Mouse (Mus musculus): ENCODE measurements around the gene Tprkb. TPM values are rescaled to one million over a fixed set of nuclear protein-coding genes. Genes with fewer than 3 reads are reported as not detected.
"Not testable (repeated sequence)": the region's sequence is repeated elsewhere in the genome, so short reads cannot be mapped to it uniquely, and the experiment has no call there.

Tprkb gene
- polyA plus RNA-seq (2012; ENCODE audit: insufficient read depth, insufficient read length, missing spikeins): 10.1 and 19.7 TPM in 2 replicates

DNA sequence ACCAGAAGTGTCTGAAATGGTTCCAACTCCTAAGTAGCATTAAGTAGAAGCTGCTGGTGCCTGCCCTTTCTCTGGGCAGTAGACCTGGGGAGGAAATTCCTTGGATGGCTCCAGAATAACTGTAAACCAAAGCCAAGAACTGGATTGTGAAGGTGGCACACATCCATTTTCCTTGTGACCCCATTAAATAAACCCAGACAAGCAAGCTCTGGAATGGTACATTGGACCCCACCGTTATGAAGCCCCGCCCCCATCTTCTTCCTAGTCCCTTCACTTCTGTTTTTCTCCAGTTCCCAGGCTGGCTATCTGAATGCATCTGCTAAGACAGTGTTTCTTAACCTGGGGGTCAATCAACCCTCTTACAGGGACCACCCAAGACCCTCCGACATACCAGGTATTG is at the start of gene Tprkb:
Gene Tprkb, plus strand, starts transcription at position 279 of the 400 bp plus-strand sequence.
- Histone ChIP-seq H3K4me3 (ENCODE audit: insufficient read depth, low read depth, low read length) (no peak within 1 kb of the TSS), H3K4me1 (ENCODE audit: control insufficient read depth, insufficient read depth, insufficient read length, low read length) (no peaks in the 10 kb centered on the region), H3K27ac (replicated peaks; ENCODE audit: low read depth, low read length) (no peak within 1 kb of the TSS)

DNA sequence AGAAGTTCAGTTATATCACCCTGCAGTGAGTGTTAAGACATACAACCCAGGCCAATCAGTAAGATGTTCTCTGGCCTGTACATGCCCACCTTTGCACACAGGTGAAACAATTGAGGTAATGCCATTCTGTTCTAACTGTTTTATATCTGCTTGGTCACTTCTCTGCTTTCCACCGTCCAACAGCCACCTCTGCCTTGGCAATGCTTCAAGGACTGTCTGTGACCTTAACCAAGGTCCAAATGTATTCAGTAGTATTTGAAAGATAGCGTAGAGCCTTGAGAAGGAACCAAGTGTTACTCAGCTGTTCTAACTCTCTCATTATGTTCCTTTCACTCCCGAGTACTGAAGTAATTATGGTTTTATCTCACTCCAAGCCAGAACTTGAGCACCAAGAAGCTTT is 49.1 kb upstream of the Tprkb start:
- H3K4me3 ChIP-seq (ENCODE audit: insufficient read depth, low read depth, low read length): no peak overlapping the region
- H3K27ac ChIP-seq (replicated peaks; ENCODE audit: low read depth, low read length): no peak overlapping the region
- no peaks in the 10 kb centered on the region for H3K4me1 ChIP-seq (ENCODE audit: control insufficient read depth, insufficient read depth, insufficient read length, low read length)

DNA sequence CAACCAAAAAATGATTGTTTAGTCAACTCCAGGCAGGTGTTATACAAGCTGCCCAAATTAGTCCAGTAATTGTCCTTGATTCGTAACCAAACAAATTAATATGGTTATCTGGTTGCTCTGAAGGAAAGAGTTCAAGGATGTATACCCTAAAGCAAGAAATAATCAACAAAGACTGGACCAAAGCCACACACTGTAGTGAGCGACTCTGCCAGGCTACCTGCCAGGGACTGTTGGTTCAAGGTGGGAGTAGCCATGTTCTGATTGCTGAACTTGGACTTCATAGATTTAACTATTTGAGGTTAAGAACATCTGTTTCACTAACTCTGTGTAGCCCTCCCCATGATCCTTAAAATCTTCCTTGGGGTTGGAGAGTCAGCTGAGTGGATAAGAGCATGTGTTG is 48.5 kb upstream of the Tprkb start:
- H3K27ac ChIP-seq (replicated peaks; ENCODE audit: low read depth, low read length): no peak overlapping the region
- no peak overlapping the region for H3K4me3 ChIP-seq (ENCODE audit: insufficient read depth, low read depth, low read length)
- H3K4me1 ChIP-seq (ENCODE audit: control insufficient read depth, insufficient read depth, insufficient read length, low read length): no peaks in the 10 kb centered on the region

DNA sequence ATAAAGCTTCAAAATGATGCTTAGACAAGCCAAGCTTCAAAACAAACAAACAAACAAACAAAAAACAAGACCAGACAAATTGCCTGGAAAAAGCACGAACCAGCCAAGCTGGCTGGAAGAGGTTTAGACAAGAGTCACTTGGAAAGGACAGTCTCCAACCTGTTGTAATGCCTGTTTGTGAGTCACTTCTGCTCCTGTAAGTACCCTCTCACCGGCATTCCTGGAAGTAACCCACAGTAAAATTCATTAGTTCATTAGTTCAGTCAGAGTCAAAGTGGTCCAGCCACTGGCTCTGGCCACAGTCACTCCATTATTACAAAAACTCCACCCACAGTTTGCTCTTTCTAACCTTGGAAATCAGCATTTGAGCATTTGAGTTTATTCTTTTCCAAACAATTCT is 47.8 kb upstream of the Tprkb start:
- Histone ChIP-seq H3K4me3 (ENCODE audit: insufficient read depth, low read depth, low read length) (no peak overlapping the region), H3K4me1 (ENCODE audit: control insufficient read depth, insufficient read depth, insufficient read length, low read length) (no peaks in the 10 kb centered on the region), H3K27ac (replicated peaks; ENCODE audit: low read depth, low read length) (no peak overlapping the region)

DNA sequence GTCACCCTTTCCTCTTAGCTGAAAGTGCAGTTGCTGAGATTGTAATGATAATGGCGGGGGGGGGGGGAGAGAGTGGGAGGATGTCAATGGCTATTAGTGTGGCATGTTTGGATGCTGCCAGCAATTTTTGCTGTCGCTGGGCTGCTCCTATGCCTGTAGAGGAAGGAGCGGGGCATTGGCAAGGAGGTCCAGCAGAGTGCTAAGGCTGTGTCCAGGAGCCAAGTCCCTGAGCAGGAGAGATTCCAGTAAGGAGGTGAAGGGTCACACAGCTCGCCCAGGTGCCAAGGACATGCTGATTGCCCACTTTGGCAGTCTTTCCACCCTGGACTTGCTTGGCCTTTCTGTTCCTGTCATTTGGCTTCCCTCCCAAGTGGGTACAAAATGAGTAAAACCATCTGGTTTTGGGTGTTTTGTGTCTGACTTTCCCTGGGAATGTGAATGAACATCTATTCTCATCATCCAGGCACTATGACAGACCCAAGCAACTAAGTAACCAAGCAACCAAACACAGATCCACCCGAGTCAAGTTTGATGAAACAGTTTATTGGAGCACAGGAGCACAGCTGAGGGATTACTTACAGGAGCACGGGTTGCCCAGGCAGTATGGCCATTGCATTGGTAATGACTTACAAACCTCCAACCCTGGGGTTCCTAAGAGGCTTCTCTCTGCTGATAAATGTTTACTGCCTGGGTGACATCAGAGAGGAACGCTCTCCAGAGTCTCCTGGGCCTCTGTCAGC is 46.6 kb upstream of the Tprkb start:
- H3K4me1 ChIP-seq (ENCODE audit: control insufficient read depth, insufficient read depth, insufficient read length, low read length); H3K4me3 ChIP-seq (ENCODE audit: insufficient read depth, low read depth, low read length); H3K27ac ChIP-seq (replicated peaks; ENCODE audit: low read depth, low read length): not testable (repeated sequence)

DNA sequence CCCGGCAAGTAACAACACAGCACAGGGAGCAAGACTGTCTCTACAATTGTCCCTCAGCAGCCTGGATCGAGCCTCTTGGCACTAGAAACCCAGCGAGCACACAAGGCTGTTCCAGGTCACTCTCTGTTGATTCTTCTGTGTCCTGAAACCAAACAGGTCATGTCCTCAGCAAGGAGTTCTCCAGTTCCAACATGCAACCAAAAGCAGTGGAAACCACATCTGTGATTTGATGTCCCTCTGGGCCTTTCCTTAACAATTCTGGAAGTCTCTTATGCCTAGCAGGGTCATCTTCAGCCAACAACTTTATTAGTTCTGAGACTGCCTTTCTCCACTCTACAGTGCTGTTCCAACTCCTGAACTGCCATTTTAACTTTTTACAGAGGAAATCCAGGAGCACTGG is 45.5 kb upstream of the Tprkb start:
- H3K4me3 ChIP-seq (ENCODE audit: insufficient read depth, low read depth, low read length); H3K27ac ChIP-seq (replicated peaks; ENCODE audit: low read depth, low read length); H3K4me1 ChIP-seq (ENCODE audit: control insufficient read depth, insufficient read depth, insufficient read length, low read length): not testable (repeated sequence)

DNA sequence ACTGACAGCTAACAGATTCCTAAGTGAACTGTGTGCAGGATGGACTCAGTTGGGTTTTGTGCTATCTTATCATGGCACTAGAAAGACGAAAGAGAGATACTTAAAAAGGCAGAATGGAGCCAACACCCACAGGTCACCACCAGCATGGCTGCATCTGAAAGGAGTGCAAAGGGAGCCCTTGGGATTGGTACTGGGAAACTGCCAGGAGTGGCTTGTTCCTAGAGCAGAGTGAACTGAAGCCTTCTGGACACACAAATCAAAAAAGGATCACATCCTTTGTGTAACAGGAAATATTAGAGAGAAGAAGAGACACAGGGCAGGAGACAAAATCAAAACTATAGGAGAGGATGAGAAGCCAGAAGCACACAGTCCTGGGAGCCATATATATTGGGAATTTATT is 44.7 kb upstream of the Tprkb start:
- not testable (repeated sequence) for H3K27ac ChIP-seq (replicated peaks; ENCODE audit: low read depth, low read length); H3K4me1 ChIP-seq (ENCODE audit: control insufficient read depth, insufficient read depth, insufficient read length, low read length); H3K4me3 ChIP-seq (ENCODE audit: insufficient read depth, low read depth, low read length)

DNA sequence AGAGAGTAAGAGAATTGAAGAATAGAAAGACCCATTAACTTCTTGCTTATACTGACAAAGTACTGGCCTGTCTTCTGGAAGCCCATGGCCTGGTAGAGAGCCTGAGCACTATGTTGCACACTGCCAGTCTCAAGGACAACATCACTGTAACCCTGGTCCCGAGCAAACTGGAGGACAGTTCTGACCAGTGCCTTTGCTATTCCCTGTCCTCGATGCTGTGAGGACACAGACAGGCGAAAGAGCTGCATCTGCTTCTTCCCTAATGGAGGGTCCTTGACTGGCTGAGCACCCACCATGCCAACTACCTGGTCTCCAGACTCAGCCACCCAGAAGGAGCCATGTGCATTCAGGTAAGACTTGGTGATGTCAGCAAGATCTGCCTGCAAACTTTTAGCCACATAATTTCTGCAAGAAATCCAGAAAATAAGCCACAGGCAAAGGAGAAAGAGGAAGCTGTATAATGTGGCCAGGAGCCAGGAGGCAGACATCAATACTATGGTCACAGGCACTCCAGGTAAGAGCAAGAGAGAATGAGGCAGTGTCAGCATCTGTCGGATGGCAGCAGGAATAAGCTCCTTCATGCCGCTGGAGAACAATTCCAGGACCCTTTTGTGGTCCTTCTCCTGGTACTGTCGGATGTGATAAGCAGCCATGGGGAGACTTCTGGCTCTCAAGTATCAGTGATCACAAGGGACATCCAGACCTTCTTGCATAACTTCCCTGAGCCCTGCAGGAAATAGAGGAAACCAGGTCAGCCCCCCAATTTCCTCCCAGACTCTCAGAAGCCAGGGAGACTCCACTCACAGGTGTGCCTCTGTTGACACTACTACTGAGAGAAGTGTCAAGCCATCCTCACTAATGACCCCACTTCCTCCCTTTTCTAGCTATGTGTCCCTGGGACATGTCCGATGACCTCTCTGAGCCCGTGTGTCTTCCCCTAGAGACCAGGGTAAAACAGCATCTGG is 43.7 kb upstream of the Tprkb start:
- Histone ChIP-seq H3K4me1 (ENCODE audit: control insufficient read depth, insufficient read depth, insufficient read length, low read length) (no peaks in the 10 kb centered on the region), H3K27ac (replicated peaks; ENCODE audit: low read depth, low read length) (no peak overlapping the region), H3K4me3 (ENCODE audit: insufficient read depth, low read depth, low read length) (no peak overlapping the region)

DNA sequence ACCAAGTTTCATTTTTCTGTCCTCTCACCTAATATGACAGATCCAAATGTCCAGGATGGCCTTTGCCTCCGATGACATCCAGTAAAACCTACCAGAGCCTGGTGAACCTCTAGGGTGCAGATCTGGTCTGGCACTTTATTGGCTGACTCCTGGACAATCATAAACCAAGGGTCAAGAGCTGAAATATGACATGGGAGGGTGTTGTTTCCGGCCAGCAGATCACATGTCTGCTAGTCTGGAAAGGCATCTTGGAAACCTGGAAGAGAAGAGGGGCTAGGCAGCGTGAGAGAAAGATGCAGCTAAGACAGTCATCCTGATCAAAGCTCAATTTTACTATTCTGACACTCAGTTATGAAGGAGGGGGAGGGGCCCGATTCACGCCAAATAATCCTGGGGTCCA is 42.7 kb upstream of the Tprkb start, which contains the start of gene Nat8f2:
Gene Nat8f2, minus strand, starts transcription at position 153 of the 400 bp plus-strand sequence.
- not testable (repeated sequence) for H3K27ac ChIP-seq (replicated peaks; ENCODE audit: low read depth, low read length); H3K4me3 ChIP-seq (ENCODE audit: insufficient read depth, low read depth, low read length); H3K4me1 ChIP-seq (ENCODE audit: control insufficient read depth, insufficient read depth, insufficient read length, low read length)

DNA sequence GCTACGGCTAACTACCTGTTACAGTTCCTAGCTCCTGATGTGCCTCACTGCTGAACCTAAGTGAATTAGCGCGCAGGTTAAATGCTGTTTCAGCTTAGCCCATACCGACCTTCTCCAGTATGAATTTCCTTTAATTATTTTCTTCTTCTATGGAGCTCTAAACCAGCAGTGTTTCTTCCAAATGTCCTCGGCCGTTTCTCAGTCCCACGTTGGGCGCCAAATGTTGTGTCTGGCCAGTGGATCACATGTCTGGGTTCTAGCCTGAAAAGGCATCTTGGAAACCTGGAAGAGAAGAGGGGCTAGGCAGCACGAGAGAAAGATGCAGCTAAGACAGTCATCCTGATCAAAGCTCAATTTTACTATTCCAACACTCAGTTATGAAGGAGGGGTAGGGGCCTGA is 28.4 kb upstream of the Tprkb start:
- H3K27ac ChIP-seq (replicated peaks; ENCODE audit: low read depth, low read length); H3K4me1 ChIP-seq (ENCODE audit: control insufficient read depth, insufficient read depth, insufficient read length, low read length); H3K4me3 ChIP-seq (ENCODE audit: insufficient read depth, low read depth, low read length): not testable (repeated sequence)

DNA sequence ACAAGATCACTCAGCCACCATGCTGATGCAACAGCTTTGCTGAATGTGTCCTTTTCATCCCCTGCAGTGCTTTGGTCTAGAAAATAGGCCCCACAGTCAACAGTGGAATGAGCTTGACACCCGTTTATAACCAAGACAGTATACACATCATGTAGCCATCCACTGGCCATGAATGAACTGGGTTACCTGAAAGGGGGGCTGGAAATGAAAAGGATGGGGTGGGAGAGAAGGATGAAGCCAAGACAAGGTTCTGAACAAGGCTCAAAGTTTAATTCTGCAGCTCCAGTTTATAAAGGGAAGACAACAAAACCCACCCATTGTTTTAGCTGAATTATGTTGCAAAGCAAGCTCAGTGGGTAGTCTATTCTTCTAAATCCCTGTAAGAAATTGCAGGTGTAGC is 27.4 kb upstream of the Tprkb start:
- no peak overlapping the region for H3K4me3 ChIP-seq (ENCODE audit: insufficient read depth, low read depth, low read length)
- no peak overlapping the region for H3K27ac ChIP-seq (replicated peaks; ENCODE audit: low read depth, low read length)
- H3K4me1 ChIP-seq (ENCODE audit: control insufficient read depth, insufficient read depth, insufficient read length, low read length): no peaks in the 10 kb centered on the region

DNA sequence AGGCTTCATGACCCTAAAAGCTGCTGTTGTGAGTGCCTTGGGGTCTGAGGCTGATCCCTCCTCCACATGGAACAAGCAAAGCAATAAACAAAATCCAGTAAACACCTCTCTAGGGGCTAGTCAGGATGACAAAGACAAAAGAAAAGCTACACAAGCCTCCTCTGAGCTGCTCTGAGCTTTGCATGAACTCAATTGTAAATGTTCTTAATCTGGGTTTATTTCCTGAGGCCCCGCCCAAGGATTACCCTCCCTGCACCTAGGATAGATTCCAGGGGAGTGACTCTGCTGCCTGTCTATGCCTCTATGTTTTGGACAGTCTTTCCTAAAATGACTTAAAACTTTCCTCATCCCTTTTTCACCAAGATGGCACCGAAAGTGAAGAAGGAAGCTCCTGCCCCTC is 22.7 kb upstream of the Tprkb start:
- H3K4me3 ChIP-seq (ENCODE audit: insufficient read depth, low read depth, low read length): no peak overlapping the region
- no peaks in the 10 kb centered on the region for H3K4me1 ChIP-seq (ENCODE audit: control insufficient read depth, insufficient read depth, insufficient read length, low read length)
- no peak overlapping the region for H3K27ac ChIP-seq (replicated peaks; ENCODE audit: low read depth, low read length)

DNA sequence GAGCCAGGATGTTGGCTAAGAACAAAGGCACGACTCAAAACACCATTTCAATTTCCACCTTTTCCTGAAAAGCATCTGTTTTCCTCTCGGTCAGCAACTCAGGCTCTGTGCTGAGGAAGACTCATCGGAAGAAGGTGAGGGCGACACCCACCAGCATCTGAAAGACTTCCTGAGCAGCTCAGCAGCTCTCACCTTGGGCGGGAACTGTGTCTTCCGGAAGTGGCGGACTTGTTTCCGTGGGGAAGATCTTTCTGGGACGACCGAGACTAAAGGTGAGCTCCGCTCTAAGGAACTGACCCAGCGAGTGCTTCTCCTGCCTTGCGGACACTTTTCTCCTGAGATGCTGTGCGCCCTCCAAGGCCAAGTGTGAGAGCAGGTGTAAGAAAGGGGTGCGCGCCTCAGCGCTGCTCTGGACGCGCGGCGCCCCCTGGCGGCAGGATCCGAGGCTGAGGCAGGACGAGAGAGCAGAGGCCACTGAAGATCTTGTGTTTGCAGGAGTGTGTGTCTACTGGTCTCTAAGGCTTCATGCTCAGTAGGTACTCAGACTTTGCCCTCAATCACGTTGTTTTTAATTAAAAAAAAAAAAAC is 16.5 kb upstream of the Tprkb start:
- not testable (repeated sequence) for H3K27ac ChIP-seq (replicated peaks; ENCODE audit: low read depth, low read length); H3K4me3 ChIP-seq (ENCODE audit: insufficient read depth, low read depth, low read length); H3K4me1 ChIP-seq (ENCODE audit: control insufficient read depth, insufficient read depth, insufficient read length, low read length)

DNA sequence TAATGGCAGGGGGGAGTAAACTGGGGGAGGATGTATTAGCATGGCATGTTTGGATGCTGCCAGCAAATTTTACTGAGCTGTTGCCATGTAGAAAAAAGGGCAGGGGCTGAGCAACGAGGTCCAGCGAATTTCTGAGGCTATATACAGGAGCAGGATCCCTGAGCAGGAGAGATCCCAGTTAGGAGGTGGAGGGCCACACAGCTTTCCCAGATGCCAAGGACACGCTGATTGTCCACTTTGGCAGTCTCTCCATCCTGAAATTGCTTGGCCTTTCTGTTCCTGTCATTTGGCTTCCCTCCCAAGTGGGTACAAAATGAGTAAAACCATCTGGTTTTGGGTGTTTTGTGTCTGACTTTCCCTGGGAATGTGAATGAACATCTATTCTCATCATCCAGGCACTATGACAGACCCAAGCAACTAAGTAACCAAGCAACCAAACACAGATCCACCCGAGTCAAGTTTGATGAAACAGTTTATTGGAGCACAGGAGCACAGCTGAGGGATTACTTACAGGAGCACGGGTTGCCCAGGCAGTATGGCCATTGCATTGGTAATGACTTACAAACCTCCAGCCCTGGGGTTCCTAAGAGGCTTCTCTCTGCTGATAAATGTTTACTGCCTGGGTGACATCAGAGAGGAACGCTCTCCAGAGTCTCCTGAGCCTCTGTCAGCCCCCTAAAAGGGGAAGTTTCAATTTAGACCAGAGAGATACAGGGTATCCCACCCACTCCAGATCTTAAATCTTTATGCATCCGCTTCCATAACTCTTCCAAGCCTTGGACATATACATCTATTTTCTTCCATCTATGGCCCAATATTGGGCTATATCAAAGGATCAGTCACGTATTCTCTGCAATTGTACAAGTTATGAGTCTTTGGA is 12.8 kb upstream of the Tprkb start:
- not testable (repeated sequence) for H3K27ac ChIP-seq (replicated peaks; ENCODE audit: low read depth, low read length); H3K4me3 ChIP-seq (ENCODE audit: insufficient read depth, low read depth, low read length); H3K4me1 ChIP-seq (ENCODE audit: control insufficient read depth, insufficient read depth, insufficient read length, low read length)
